In the genomic region with DNA sequence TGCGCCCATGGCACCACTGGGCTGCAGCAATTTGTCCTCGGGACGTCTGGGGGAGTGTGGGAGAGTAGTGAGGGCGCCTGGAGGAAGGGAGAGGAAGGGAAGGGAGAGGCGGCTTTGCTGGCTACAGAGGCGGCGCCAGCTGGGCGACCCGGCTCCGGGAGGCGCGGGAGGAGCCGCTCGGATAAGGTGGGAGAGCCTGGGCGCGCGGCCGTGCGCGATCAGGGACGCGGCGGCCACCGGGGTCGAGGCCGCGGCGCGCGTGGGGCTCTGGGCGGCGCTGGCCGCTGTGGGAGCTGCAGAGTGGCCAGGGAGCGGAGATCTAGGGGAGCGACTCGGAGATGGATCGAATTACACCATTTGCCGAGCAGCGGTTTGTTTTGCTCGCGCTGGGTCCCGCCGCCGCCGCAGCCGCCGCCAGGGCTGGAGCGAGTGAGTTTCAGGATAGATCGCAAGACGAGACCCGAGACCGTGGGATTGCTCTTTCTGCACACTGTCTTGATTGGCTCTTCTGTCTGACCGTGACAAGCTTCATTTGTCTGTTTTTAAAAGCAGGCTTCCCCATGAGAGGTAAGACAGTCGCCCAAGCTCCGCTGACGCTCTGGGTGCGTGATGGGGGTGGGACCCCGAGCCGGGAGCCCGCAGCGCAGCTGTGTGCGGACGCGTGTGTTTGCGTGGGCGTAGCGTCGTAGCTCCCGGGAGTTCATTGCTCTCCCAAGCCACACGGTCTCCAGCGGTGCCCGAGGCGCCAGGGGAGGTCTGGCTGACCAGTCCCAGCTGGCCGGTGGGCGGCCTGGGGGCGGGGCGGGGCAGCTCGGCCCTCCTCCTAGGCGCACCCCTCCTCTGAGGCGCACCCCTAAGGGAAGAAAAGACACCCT, we compare ENCODE assay signal across 8 mouse cellular contexts.
DNase-seq lines count a peak whose midpoint lies in the region; ATAC-seq lines count a peak whose summit lies in the region.

No protein-coding gene starts in this region.

- no peaks in the 10 kb centered on the region for H3K36me3 ChIP-seq in hindbrain, embryonic 12.5 days
- H3K36me3 ChIP-seq in lung, embryonic 16.5 days (ENCODE audit: control insufficient read depth, insufficient read depth, low read length): no peaks in the 10 kb centered on the region

- H3K4me2 ChIP-seq in hindbrain, embryonic 12.5 days (replicated peaks): peak overlapping the region; percentile 92
- peak overlapping the region; percentile 89 for H3K4me2 ChIP-seq in lung, embryonic 16.5 days (ENCODE audit: low read depth, low read length)

- under 1% methylated on average over 76 of the region's 80 CpGs for WGBS in hindbrain, embryonic 12.5 days
- WGBS in lung, embryonic 16.5 days: under 1% methylated on average over 75 of the region's 80 CpGs

- H3K9me3 ChIP-seq in hindbrain, embryonic 12.5 days (replicated peaks): no peaks in the 10 kb centered on the region
- no peaks in the 10 kb centered on the region for H3K9me3 ChIP-seq in lung, embryonic 16.5 days (ENCODE audit: control insufficient read depth, low read length)

- H3K27ac ChIP-seq in hindbrain, embryonic 12.5 days: peak overlapping the region; percentile 89
- peak overlapping the region; percentile 99 for H3K27ac ChIP-seq in lung, embryonic 16.5 days (ENCODE audit: low read length)

- H3K4me3 ChIP-seq in hindbrain, embryonic 12.5 days: peak overlapping the region; percentile 80
- H3K4me3 ChIP-seq in lung, embryonic 16.5 days (ENCODE audit: low read length): peak overlapping the region; percentile 72

- DNase-seq in R1 (ENCODE audit: low read depth, low spot score): peak; percentile 76
- DNase-seq in cerebellum, postnatal 14 days: peak; percentile 70 to 74
- DNase-seq in frontal cortex, postnatal 25 days (ENCODE audit: low spot score in 2 of 2): peak; percentile 59 to 64
- DNase-seq in layer of hippocampus, postnatal 14 days (ENCODE audit: low spot score in 2 of 2): peak; percentile 78 to 83
- DNase-seq in ovary, postnatal 14 days (ENCODE audit: low spot score): peak; percentile 72
- peak; percentile 85 for DNase-seq in urinary bladder, adult 2 months (ENCODE audit: low spot score)

- peaks cover 35% of the 10 kb centered on the region for H3K4me1 ChIP-seq in hindbrain, embryonic 12.5 days
- peaks cover 18% of the 10 kb centered on the region for H3K4me1 ChIP-seq in lung, embryonic 16.5 days (replicated peaks; ENCODE audit: control insufficient read depth, insufficient read depth, low read length)

- peak overlapping the region; percentile 84 for H3K9ac ChIP-seq in hindbrain, embryonic 12.5 days
- H3K9ac ChIP-seq in lung, embryonic 16.5 days (ENCODE audit: low read length): peak overlapping the region; percentile 89

- peak; percentile 82 for ATAC-seq in hindbrain, embryonic 12.5 days (ENCODE audit: low FRiP score)
- ATAC-seq in lung, embryonic 16.5 days (ENCODE audit: low read depth): peak; percentile 98

- H3K27me3 ChIP-seq in hindbrain, embryonic 12.5 days: peaks cover 16% of the 10 kb centered on the region; the same call in 1 of the 2 replicates
- peaks cover 6% of the 10 kb centered on the region; the same call in 1 of the 2 replicates for H3K27me3 ChIP-seq in lung, embryonic 16.5 days (ENCODE audit: control insufficient read depth, insufficient read depth, low read depth, low read length)

Comparison
In these comparisons a context has a peak if more than half of its experiments do, and no peak if none do; other contexts are left out.
1. Peak in every context shown above with its lines: DNase-seq, ATAC-seq, H3K4me3 ChIP-seq and H3K27ac ChIP-seq.